Mouse (Mus musculus): Measurements from ENCODE around the gene Ehbp1l1. TPM values are rescaled to one million over a fixed set of nuclear protein-coding genes. Genes with fewer than 3 reads are reported as not detected.
A peak's percentile ranks its signal among the peaks of the same experiment; 100 is the strongest.

Gene Ehbp1l1
- polyA plus RNA-seq, 1 experiment from 2014 or later, result 80.1 TPM

- Histone ChIP-seq H3K36me3 (ENCODE audit: inconsistent target) (peaks cover 63% of the 10 kb centered on the region), H3K27ac (no peak overlapping the region), H3K4me3 (ENCODE audit: inconsistent target) (no peak overlapping the region), H3K79me2 (ENCODE audit: inconsistent target) (peaks cover 1% of the 10 kb centered on the region; the same call in 1 of the 2 replicates)
- 34% methylated on average over 10 of the region's 10 CpGs for WGBS (ENCODE audit: missing documents)
These were observed 21.1 kb downstream of the Ehbp1l1 start for GRCm38 (mm10) chr19:5704801-5705571.

- Histone ChIP-seq H3K36me3 (ENCODE audit: inconsistent target) (peaks cover 64% of the 10 kb centered on the region), H3K27ac (no peak within 1 kb of the TSS), H3K4me3 (ENCODE audit: inconsistent target) (no peak within 1 kb of the TSS), H3K79me2 (ENCODE audit: inconsistent target) (no peaks in the 10 kb centered on the region)
- 82% methylated on average over 16 of the region's 17 CpGs for whole genome bisulfite sequencing (ENCODE audit: missing documents)
These were observed 21.8 kb downstream of the Ehbp1l1 start, which contains the start of gene Kcnk7 for GRCm38 (mm10) chr19:5704163-5704800. Gene Kcnk7, plus strand, starts transcription at chr19:5704367.

- H3K4me3 ChIP-seq (ENCODE audit: inconsistent target), result no peak overlapping the region
- H3K27ac ChIP-seq, result no peak overlapping the region
- WGBS (ENCODE audit: missing documents), result 95% methylated on average over 22 of the region's 41 CpGs
- H3K36me3 ChIP-seq (ENCODE audit: inconsistent target), result peaks cover 56% of the 10 kb centered on the region
- H3K79me2 ChIP-seq (ENCODE audit: inconsistent target), result peaks cover 57% of the 10 kb centered on the region
These were observed 30.2 kb downstream of the Ehbp1l1 start for GRCm38 (mm10) chr19:5695849-5696462.

- Histone ChIP-seq H3K36me3 (ENCODE audit: inconsistent target) (peaks cover 35% of the 10 kb centered on the region), H3K27ac (peak overlapping the region; percentile 96; the same call in 1 of the 2 replicates), H3K4me3 (ENCODE audit: inconsistent target) (no peak overlapping the region), H3K79me2 (ENCODE audit: inconsistent target) (peaks cover 71% of the 10 kb centered on the region)
- 86% methylated on average over 6 of the region's 6 CpGs for WGBS (ENCODE audit: missing documents)
These were observed 32.3 kb downstream of the Ehbp1l1 start for GRCm38 (mm10) chr19:5693801-5694200.

GRCm38 (mm10) chr19:5692913-5693396 lies 33.2 kb downstream of the Ehbp1l1 start:
- Histone ChIP-seq H3K79me2 (ENCODE audit: inconsistent target) (peaks cover 70% of the 10 kb centered on the region), H3K4me3 (ENCODE audit: inconsistent target) (peak overlapping the region; percentile 76), H3K36me3 (ENCODE audit: inconsistent target) (peaks cover 27% of the 10 kb centered on the region), H3K27ac (peak overlapping the region; percentile 96)
- WGBS (ENCODE audit: missing documents), result 25% methylated on average over 10 of the region's 10 CpGs

GRCm38 (mm10) chr19:5692086-5692912 lies 33.8 kb downstream of the Ehbp1l1 start:
- H3K4me3 ChIP-seq (ENCODE audit: inconsistent target), result peak overlapping the region; percentile 76
- peaks cover 69% of the 10 kb centered on the region for H3K79me2 ChIP-seq (ENCODE audit: inconsistent target)
- peaks cover 20% of the 10 kb centered on the region; the same call in 1 of the 2 replicates for H3K36me3 ChIP-seq (ENCODE audit: inconsistent target)
- 1% methylated on average over 8 of the region's 10 CpGs for WGBS (ENCODE audit: missing documents)
- peak overlapping the region; percentile 96 for H3K27ac ChIP-seq

- H3K27ac ChIP-seq, result peak overlapping the region; percentile 96
These were observed 34.5 kb downstream of the Ehbp1l1 start for GRCm38 (mm10) chr19:5691601-5692000.

GRCm38 (mm10) chr19:5690343-5690735 lies 35.8 kb downstream of the Ehbp1l1 start:
- peaks cover 18% of the 10 kb centered on the region; the same call in 1 of the 2 replicates for H3K36me3 ChIP-seq (ENCODE audit: inconsistent target)
- peak overlapping the region; percentile 96 for H3K27ac ChIP-seq
- WGBS (ENCODE audit: missing documents), result 14% methylated on average over 15 of the region's 15 CpGs
- H3K79me2 ChIP-seq (ENCODE audit: inconsistent target), result peaks cover 79% of the 10 kb centered on the region
- H3K4me3 ChIP-seq (ENCODE audit: inconsistent target), result peak overlapping the region; percentile 76

More at GRCm38 (mm10) chr19:5691601-5692000, 34.5 kb downstream of the Ehbp1l1 start:
- peaks cover 13% of the 10 kb centered on the region; the same call in 1 of the 2 replicates for H3K36me3 ChIP-seq (ENCODE audit: inconsistent target)
- WGBS (ENCODE audit: missing documents), result 39% methylated on average over 5 of the region's 5 CpGs
- peaks cover 72% of the 10 kb centered on the region for H3K79me2 ChIP-seq (ENCODE audit: inconsistent target)
- peak overlapping the region; percentile 76 for H3K4me3 ChIP-seq (ENCODE audit: inconsistent target)

- peak overlapping the region; percentile 76 for H3K4me3 ChIP-seq (ENCODE audit: inconsistent target)
- 3% methylated on average over 42 of the region's 42 CpGs for WGBS (ENCODE audit: missing documents)
- H3K79me2 ChIP-seq (ENCODE audit: inconsistent target), result peaks cover 75% of the 10 kb centered on the region
- H3K36me3 ChIP-seq (ENCODE audit: inconsistent target), result peaks cover 14% of the 10 kb centered on the region; the same call in 1 of the 2 replicates
- peak overlapping the region; percentile 96 for H3K27ac ChIP-seq
These were observed 36.4 kb downstream of the Ehbp1l1 start for GRCm38 (mm10) chr19:5689565-5690342.

GRCm38 (mm10) chr19:5689088-5689428 lies 37.1 kb downstream of the Ehbp1l1 start:
- peaks cover 18% of the 10 kb centered on the region; the same call in 1 of the 2 replicates for H3K36me3 ChIP-seq (ENCODE audit: inconsistent target)
- 0% methylated on average over 7 of the region's 7 CpGs for WGBS (ENCODE audit: missing documents)

GRCm38 (mm10) chr19:5688200-5689087 lies 37.7 kb downstream of the Ehbp1l1 start, which contains the start of the genes Map3k11 and Pcnx3:
Gene Map3k11, plus strand, starts transcription at chr19:5688742.
Gene Pcnx3, minus strand, starts transcription at chr19:5688908.
- H3K27ac ChIP-seq, result peak within 1 kb of the TSS; percentile 96
- 0% methylated on average over 69 of the region's 69 CpGs for WGBS (ENCODE audit: missing documents)
- peaks cover 25% of the 10 kb centered on the region for H3K36me3 ChIP-seq (ENCODE audit: inconsistent target)
- peak within 1 kb of the TSS; percentile 76 for H3K4me3 ChIP-seq (ENCODE audit: inconsistent target)
- H3K79me2 ChIP-seq (ENCODE audit: inconsistent target), result peaks cover 62% of the 10 kb centered on the region

More at GRCm38 (mm10) chr19:5689088-5689428, 37.1 kb downstream of the Ehbp1l1 start:
- Histone ChIP-seq H3K4me3 (ENCODE audit: inconsistent target) (peak overlapping the region; percentile 76), H3K79me2 (ENCODE audit: inconsistent target) (peaks cover 68% of the 10 kb centered on the region), H3K27ac (peak overlapping the region; percentile 96)

- Histone ChIP-seq H3K79me2 (ENCODE audit: inconsistent target) (peaks cover 55% of the 10 kb centered on the region), H3K27ac (no peak overlapping the region), H3K4me3 (ENCODE audit: inconsistent target) (peak overlapping the region; percentile 76; the same call in 1 of the 2 replicates), H3K36me3 (ENCODE audit: inconsistent target) (peaks cover 32% of the 10 kb centered on the region)
- WGBS (ENCODE audit: missing documents), result 42% methylated on average over 9 of the region's 9 CpGs
These were observed 38.4 kb downstream of the Ehbp1l1 start for GRCm38 (mm10) chr19:5687738-5688137.
